In genomic region chr2:119972537-119972879, GRCm38 (mm10) we compare ENCODE assay signal across 8 mouse cellular contexts. TPM values are rescaled to one million over a fixed set of nuclear protein-coding genes. Genes with fewer than 3 reads are reported as not detected.
DNase-seq lines count a peak whose midpoint lies in the region; ATAC-seq and TF ChIP-seq lines count a peak whose summit lies in the region.

TSS of gene Mapkbp1 (plus strand) at chr2:119972699.

- H3K27ac ChIP-seq in embryonic fibroblast, embryonic 13.5 days (ENCODE audit: insufficient read depth, low read length): peak within 1 kb of the TSS; percentile 64
- peak within 1 kb of the TSS; percentile 80 for H3K27ac ChIP-seq in midbrain, embryonic 15.5 days

- peak; percentile 81 for ATAC-seq in midbrain, embryonic 15.5 days (replicated peaks)
- ATAC-seq in megakaryocyte progenitor cell, adult 5-6 weeks (replicated peaks; ENCODE audit: poor library complexity): no peak

- H3K79me2 ChIP-seq in C2C12 (ENCODE audit: control insufficient read depth, insufficient read depth): peaks cover 17% of the 10 kb centered on the region

- H3K4me2 ChIP-seq in midbrain, embryonic 15.5 days: peak within 1 kb of the TSS; percentile 69

- H3K79me3 ChIP-seq in C2C12 (ENCODE audit: low read depth): no peaks in the 10 kb centered on the region

- DNase-seq in frontal cortex, adult 2 months (ENCODE audit: extremely low spot score in 1 of 2, low spot score in 1 of 2): no peak
- no peak for DNase-seq in frontal cortex, postnatal 14 days (ENCODE audit: low spot score in 2 of 2)
- no peak for DNase-seq in layer of hippocampus, postnatal 14 days (ENCODE audit: low spot score in 2 of 2)
- no peak for DNase-seq in thymus, postnatal 25 days

- 1% methylated on average over 19 of the region's 19 CpGs for WGBS in midbrain, embryonic 15.5 days

- H3ac ChIP-seq in C2C12 (ENCODE audit: control insufficient read depth, insufficient read length, low read depth): peak within 1 kb of the TSS; percentile 90

- no peaks in the 10 kb centered on the region for H3K9me3 ChIP-seq in midbrain, embryonic 15.5 days

- H3K9ac ChIP-seq in midbrain, embryonic 15.5 days: peak within 1 kb of the TSS; percentile 84

- H3K4me1 ChIP-seq in embryonic fibroblast, embryonic 13.5 days (ENCODE audit: control insufficient read depth, insufficient read depth, low read length): peaks cover 6% of the 10 kb centered on the region
- peaks cover 32% of the 10 kb centered on the region for H3K4me1 ChIP-seq in midbrain, embryonic 15.5 days

- H3K27me3 ChIP-seq in C2C12 (ENCODE audit: control insufficient read depth, insufficient read depth, insufficient read length): no peaks in the 10 kb centered on the region
- no peaks in the 10 kb centered on the region for H3K27me3 ChIP-seq in midbrain, embryonic 15.5 days (replicated peaks)

- peak within 1 kb of the TSS; percentile 51 for H3K4me3 ChIP-seq in C2C12 (ENCODE audit: insufficient read depth, poor library complexity, severe bottlenecking)
- peak within 1 kb of the TSS; percentile 68 for H3K4me3 ChIP-seq in embryonic fibroblast, embryonic 13.5 days (ENCODE audit: insufficient read depth, low read length)
- peak within 1 kb of the TSS; percentile 78 for H3K4me3 ChIP-seq in midbrain, embryonic 15.5 days

- TF ChIP-seq POLR2A in embryonic fibroblast, embryonic 13.5 days (IDR thresholded peaks at IDR 0.05; ENCODE audit: low read depth, low read length): no peak

- no peak for TF ChIP-seq CTCF in C2C12 (IDR thresholded peaks at IDR 0.05; ENCODE audit: control insufficient read depth, insufficient read depth, insufficient read length)
- no peak for TF ChIP-seq CTCF in embryonic fibroblast, embryonic 13.5 days (IDR thresholded peaks at IDR 0.05; ENCODE audit: borderline replicate concordance, insufficient read depth, low read length)

- no peaks in the 10 kb centered on the region for H3K36me3 ChIP-seq in C2C12 (ENCODE audit: control insufficient read depth, insufficient read depth)
- H3K36me3 ChIP-seq in midbrain, embryonic 15.5 days (replicated peaks): no peaks in the 10 kb centered on the region

TF ChIP-seq in C2C12, 6 proteins besides CTCF, POLR2A, EP300 and RAD21:
- TF ChIP-seq MYOD1 (IDR thresholded peaks at IDR 0.05; ENCODE audit: control insufficient read depth, insufficient read length, low read depth) (no peak), USF1 (IDR thresholded peaks at IDR 0.05; ENCODE audit: low read depth) (no peak)

RNA-seq across cellular contexts. Expression of gene Mapkbp1, which starts in this region (rescaled TPM):
- 38.5 and 41.4 TPM in 2 replicates for polyA plus RNA-seq in frontal cortex, adult 2 months (2012; rRNA removed)
- 5.4 TPM for polyA plus RNA-seq in C2C12 (2012; fragmentation: generic; extraction: Trizol)
- polyA plus RNA-seq in embryonic fibroblast, embryonic 13.5 days (2011; ENCODE audit: insufficient read length, low read depth, missing spikeins): 14.6 and 16.2 TPM in 2 replicates
- total RNA-seq in layer of hippocampus, postnatal 14 days (2021): 10 to 100 TPM; 55.3 to 57.7 TPM
- polyA plus RNA-seq in midbrain, embryonic 15.5 days (2015; fragmentation: Nextera tagmentation; extraction: Ambion mirVana): 9.7 and 9.9 TPM in 2 replicates
- 3.2 and 4.0 TPM in 2 replicates for total RNA-seq in megakaryocyte progenitor cell, adult 5-6 weeks (2015)
- total RNA-seq in megakaryocyte progenitor cell, adult 5-6 weeks (2017): 2.3 and 5.7 TPM in 2 replicates

Comparison
In these comparisons a context has a peak if more than half of its experiments do, and no peak if none do; other contexts are left out.
1. RNA of gene Mapkbp1 (total RNA-seq): 55.3 to 57.7 TPM in layer of hippocampus, postnatal 14 days; 2.3 to 5.7 TPM in megakaryocyte progenitor cell, adult 5-6 weeks; every median in the first group is over 4 times any median in the second.
2. Peak in every context shown above with its lines, with median percentiles within 50 percentile points of each other: H3K4me3 ChIP-seq.